Mouse (Mus musculus): Measurements from ENCODE around the gene Zfpm1.

The Zfpm1 gene

GRCm38 (mm10) chr8:122329072-122329471, 47.1 kb downstream of the Zfpm1 start:
- no peak for DNase-seq (ENCODE audit: low spot score)

- no peak for DNase-seq (ENCODE audit: low spot score)
These were observed 47.8 kb downstream of the Zfpm1 start for GRCm38 (mm10) chr8:122329553-122330239.

- DNase-seq (ENCODE audit: low spot score) = no peak
These were observed 48.6 kb downstream of the Zfpm1 start for GRCm38 (mm10) chr8:122330446-122331133.

- DNase-seq (ENCODE audit: low spot score) = no peak
These were observed 49.2 kb downstream of the Zfpm1 start for GRCm38 (mm10) chr8:122331134-122331523.

- DNase-seq (ENCODE audit: low spot score) = peak; percentile 79
These were observed 51.0 kb downstream of the Zfpm1 start for GRCm38 (mm10) chr8:122332753-122333506.

- DNase-seq (ENCODE audit: low spot score) = no peak
These were observed 51.6 kb downstream of the Zfpm1 start for GRCm38 (mm10) chr8:122333531-122333930.

GRCm38 (mm10) chr8:122334791-122335490, 53.0 kb downstream of the Zfpm1 start:
- no peak for DNase-seq (ENCODE audit: low spot score)

- DNase-seq (ENCODE audit: low spot score) = no peak
These were observed 53.8 kb downstream of the Zfpm1 start for GRCm38 (mm10) chr8:122335638-122336250.

- peak; percentile 72 for DNase-seq (ENCODE audit: low spot score)
These were observed 54.4 kb downstream of the Zfpm1 start for GRCm38 (mm10) chr8:122336251-122336910.

- DNase-seq (ENCODE audit: low spot score) = no peak
These were observed 56.9 kb downstream of the Zfpm1 start for GRCm38 (mm10) chr8:122338852-122339251.

GRCm38 (mm10) chr8:122340761-122341160, 58.8 kb downstream of the Zfpm1 start:
- DNase-seq (ENCODE audit: low spot score) = no peak

GRCm38 (mm10) chr8:122341790-122342189, 59.8 kb downstream of the Zfpm1 start:
- DNase-seq (ENCODE audit: low spot score) = no peak

GRCm38 (mm10) chr8:122342362-122342761, 60.4 kb downstream of the Zfpm1 start:
- no peak for DNase-seq (ENCODE audit: low spot score)

GRCm38 (mm10) chr8:122342806-122343209, 60.9 kb downstream of the Zfpm1 start:
- DNase-seq (ENCODE audit: low spot score) = no peak

- no peak for DNase-seq (ENCODE audit: low spot score)
These were observed 61.4 kb downstream of the Zfpm1 start for GRCm38 (mm10) chr8:122343341-122343740.

GRCm38 (mm10) chr8:122343758-122344157, 61.8 kb downstream of the Zfpm1 start:
- DNase-seq (ENCODE audit: low spot score) = no peak

- DNase-seq (ENCODE audit: low spot score) = no peak
These were observed 62.3 kb downstream of the Zfpm1 start for GRCm38 (mm10) chr8:122344219-122344618.

- no peak for DNase-seq (ENCODE audit: low spot score)
These were observed 63.5 kb downstream of the Zfpm1 start for GRCm38 (mm10) chr8:122345181-122346095.

- DNase-seq (ENCODE audit: low spot score) = no peak
These were observed 66.0 kb downstream of the Zfpm1 start for GRCm38 (mm10) chr8:122347811-122348552.

Measured in embryo, embryonic 10 days (tissue).